Mouse (Mus musculus) neural tube, embryonic 15.5 days (tissue): ENCODE measurements around the gene Ccdc82. TPM values are rescaled to one million over a fixed set of nuclear protein-coding genes. Genes with fewer than 3 reads are reported as not detected.

Experiments
- ATAC-seq: fragments of 200-750 bp; cut with Nextera tagmentation; 2 replicates; pipeline ENCODE4 v1.8.0; 2017; ENCODE audit warnings: mild to moderate bottlenecking, moderate TSS enrichment, moderate library complexity; ENCODE audit not compliant: low FRiP score
- H3K27ac ChIP-seq: fragments of 300-500 bp; sonication (generic); replicated peaks from 2 replicates; pipeline ENCODE4 v1.5.1; 2015; ENCODE audit warnings: mild to moderate bottlenecking, inconsistent platforms
- H3K27me3 ChIP-seq: fragments of 300-500 bp; sonication (generic); replicated peaks from 2 replicates; pipeline ENCODE4 v1.6.1; 2015; ENCODE audit warnings: inconsistent platforms
- H3K36me3 ChIP-seq: fragments of 300-500 bp; sonication (generic); 2 replicates; pipeline ENCODE4 v1.6.1; 2015; ENCODE audit warnings: inconsistent platforms
- H3K4me1 ChIP-seq: fragments of 300-500 bp; sonication (generic); 2 replicates; pipeline ENCODE4 v1.6.1; 2015; ENCODE audit warnings: inconsistent platforms
- H3K4me2 ChIP-seq: fragments of 300-500 bp; sonication (generic); 2 replicates; pipeline ENCODE4 v1.6.1; 2015; ENCODE audit warnings: inconsistent platforms, mild to moderate bottlenecking, moderate library complexity
- H3K4me3 ChIP-seq: fragments of 300-500 bp; sonication (generic); replicated peaks from 2 replicates; pipeline ENCODE4 v1.5.1; 2015; ENCODE audit warnings: mild to moderate bottlenecking, inconsistent platforms
- H3K9ac ChIP-seq: fragments of 300-500 bp; sonication (generic); replicated peaks from 2 replicates; pipeline ENCODE4 v1.6.1; 2015; ENCODE audit warnings: mild to moderate bottlenecking, inconsistent platforms
- H3K9me3 ChIP-seq: fragments of 300-500 bp; sonication (generic); replicated peaks from 2 replicates; pipeline ENCODE4 v1.6.1; 2016; ENCODE audit warnings: inconsistent platforms
- WGBS: fragments of 180-500 bp; shearing (Covaris S2); methylation state at CpG from one replicate; pipeline ENCODE4 v1.1.7; 2015; ENCODE audit warnings: mixed read lengths; 5-methylcytosine and 5-hydroxymethylcytosine counted together
- polyA plus RNA-seq: library from polyadenylated mRNA; unstranded; fragments of >200 nt; fragmentation: Nextera tagmentation; extraction: Ambion mirVana; gene quantifications from 2 replicates; pipeline ENCODE4 v1.2.1, GENCODE M21; 2015

Ccdc82 gene
- polyA plus RNA-seq, 1 experiment from 2014 or later, result 14.6 TPM

- no peaks in the 10 kb centered on the region for H3K9me3 ChIP-seq
- no peak for ATAC-seq
- peak overlapping the region; percentile 66 for H3K4me3 ChIP-seq
- 35% methylated on average over 9 of the region's 9 CpGs for WGBS
- H3K4me1 ChIP-seq, result peaks cover 72% of the 10 kb centered on the region
- no peaks in the 10 kb centered on the region for H3K27me3 ChIP-seq
- H3K36me3 ChIP-seq, result no peaks in the 10 kb centered on the region
- H3K9ac ChIP-seq, result peak overlapping the region; percentile 34; the same call in 1 of the 2 replicates
- peak overlapping the region; percentile 82; the same call in 1 of the 2 replicates for H3K27ac ChIP-seq
- peak overlapping the region; percentile 93 for H3K4me2 ChIP-seq
Measured at GRCm38 (mm10) chr9:13300891-13301782, 54.4 kb downstream of the Ccdc82 start.

GRCm38 (mm10) chr9:13302183-13302825 lies 55.5 kb downstream of the Ccdc82 start:
- H3K4me2 ChIP-seq, result peak overlapping the region; percentile 93
- H3K4me1 ChIP-seq, result peaks cover 80% of the 10 kb centered on the region
- 0 out of 2 replicates have a peak overlapping the region, but pooled peaks have one; percentile 23 for H3K9ac ChIP-seq
- no peaks in the 10 kb centered on the region for H3K9me3 ChIP-seq
- no peak for ATAC-seq
- H3K36me3 ChIP-seq, result no peaks in the 10 kb centered on the region
- no peaks in the 10 kb centered on the region for H3K27me3 ChIP-seq
- 0 out of 2 replicates have a peak overlapping the region, but pooled peaks have one; percentile 6 for H3K4me3 ChIP-seq
- 30% methylated on average over 6 of the region's 6 CpGs for WGBS
- no peak overlapping the region for H3K27ac ChIP-seq

- Histone ChIP-seq H3K27ac (0 out of 2 replicates have a peak overlapping the region, but pooled peaks have one; percentile 2), H3K36me3 (no peaks in the 10 kb centered on the region), H3K9me3 (no peaks in the 10 kb centered on the region), H3K27me3 (no peaks in the 10 kb centered on the region), H3K9ac (no peak overlapping the region), H3K4me2 (no peak overlapping the region; the same call in 1 of the 2 replicates), H3K4me1 (peaks cover 83% of the 10 kb centered on the region), H3K4me3 (no peak overlapping the region)
- 24% methylated on average over 5 of the region's 5 CpGs for WGBS
- ATAC-seq, result no peak
Measured at GRCm38 (mm10) chr9:13303099-13303771, 56.5 kb downstream of the Ccdc82 start.

GRCm38 (mm10) chr9:13303976-13304375 lies 57.2 kb downstream of the Ccdc82 start:
- Histone ChIP-seq H3K36me3 (no peaks in the 10 kb centered on the region), H3K27ac (peak overlapping the region; percentile 18; the same call in 1 of the 2 replicates), H3K9ac (no peak overlapping the region), H3K4me1 (peaks cover 83% of the 10 kb centered on the region), H3K9me3 (no peaks in the 10 kb centered on the region), H3K27me3 (no peaks in the 10 kb centered on the region), H3K4me3 (no peak overlapping the region), H3K4me2 (peak overlapping the region; percentile 17; the same call in 1 of the 2 replicates)
- ATAC-seq, result no peak
- WGBS, result 17% methylated on average over 6 of the region's 6 CpGs

GRCm38 (mm10) chr9:13306471-13306870 lies 59.7 kb downstream of the Ccdc82 start:
- no peaks in the 10 kb centered on the region for H3K27me3 ChIP-seq
- WGBS, result 93% methylated on average over 3 of the region's 3 CpGs
- ATAC-seq, result no peak

GRCm38 (mm10) chr9:13307226-13307625 lies 60.5 kb downstream of the Ccdc82 start:
- Histone ChIP-seq H3K27ac (peak overlapping the region; percentile 29), H3K4me1 (peaks cover 66% of the 10 kb centered on the region), H3K9ac (no peak overlapping the region), H3K4me2 (no peak overlapping the region), H3K36me3 (no peaks in the 10 kb centered on the region), H3K9me3 (no peaks in the 10 kb centered on the region), H3K27me3 (no peaks in the 10 kb centered on the region), H3K4me3 (no peak overlapping the region)
- 46% methylated on average over 4 of the region's 4 CpGs for WGBS
- ATAC-seq, result no peak

More at GRCm38 (mm10) chr9:13306471-13306870, 59.7 kb downstream of the Ccdc82 start:
- Histone ChIP-seq H3K4me2 (no peak overlapping the region), H3K4me1 (peaks cover 74% of the 10 kb centered on the region), H3K9ac (no peak overlapping the region), H3K36me3 (no peaks in the 10 kb centered on the region), H3K4me3 (no peak overlapping the region), H3K9me3 (no peaks in the 10 kb centered on the region), H3K27ac (no peak overlapping the region)

GRCm38 (mm10) chr9:13308718-13309117 lies 62.0 kb downstream of the Ccdc82 start:
- Histone ChIP-seq H3K9ac (no peak overlapping the region), H3K27ac (no peak overlapping the region), H3K9me3 (no peaks in the 10 kb centered on the region), H3K4me2 (no peak overlapping the region), H3K36me3 (no peaks in the 10 kb centered on the region), H3K4me1 (peaks cover 54% of the 10 kb centered on the region), H3K4me3 (no peak overlapping the region), H3K27me3 (no peaks in the 10 kb centered on the region)
- no peak for ATAC-seq
- 29% methylated on average over 8 of the region's 8 CpGs for WGBS

- Histone ChIP-seq H3K27ac (0 out of 2 replicates have a peak overlapping the region, but pooled peaks have one; percentile 15), H3K4me1 (peaks cover 45% of the 10 kb centered on the region), H3K36me3 (no peaks in the 10 kb centered on the region), H3K27me3 (no peaks in the 10 kb centered on the region), H3K4me2 (no peak overlapping the region), H3K9ac (no peak overlapping the region), H3K9me3 (no peaks in the 10 kb centered on the region), H3K4me3 (no peak overlapping the region)
- 53% methylated on average over 7 of the region's 7 CpGs for WGBS
- peak; percentile 34; the same call in 1 of the 2 replicates for ATAC-seq
Measured at GRCm38 (mm10) chr9:13309807-13310206, 63.1 kb downstream of the Ccdc82 start.

- Histone ChIP-seq H3K4me1 (peaks cover 48% of the 10 kb centered on the region), H3K9ac (no peak overlapping the region), H3K4me3 (no peak overlapping the region), H3K27ac (no peak overlapping the region), H3K4me2 (no peak overlapping the region), H3K36me3 (no peaks in the 10 kb centered on the region), H3K27me3 (no peaks in the 10 kb centered on the region), H3K9me3 (no peaks in the 10 kb centered on the region)
- WGBS, result 41% methylated on average over 3 of the region's 3 CpGs
- ATAC-seq, result no peak
Measured at GRCm38 (mm10) chr9:13310236-13310635, 63.5 kb downstream of the Ccdc82 start.

- 35% methylated on average over 2 of the region's 2 CpGs for WGBS
- Histone ChIP-seq H3K4me2 (no peak overlapping the region), H3K9ac (no peak overlapping the region), H3K9me3 (no peaks in the 10 kb centered on the region), H3K36me3 (no peaks in the 10 kb centered on the region), H3K4me3 (no peak overlapping the region), H3K4me1 (peaks cover 48% of the 10 kb centered on the region), H3K27ac (no peak overlapping the region), H3K27me3 (no peaks in the 10 kb centered on the region)
- no peak for ATAC-seq
Measured at GRCm38 (mm10) chr9:13311094-13311493, 64.3 kb downstream of the Ccdc82 start.

GRCm38 (mm10) chr9:13313923-13314322 lies 67.2 kb downstream of the Ccdc82 start:
- Histone ChIP-seq H3K36me3 (no peaks in the 10 kb centered on the region), H3K9me3 (no peaks in the 10 kb centered on the region), H3K4me2 (no peak overlapping the region), H3K4me3 (no peak overlapping the region), H3K9ac (no peak overlapping the region), H3K27me3 (no peaks in the 10 kb centered on the region), H3K4me1 (peaks cover 21% of the 10 kb centered on the region), H3K27ac (no peak overlapping the region)
- 96% methylated on average over 2 of the region's 2 CpGs for WGBS
- no peak for ATAC-seq
